Mouse (Mus musculus) intestine, embryonic 16.5 days (tissue): ENCODE results near the gene Nod2. TPM values are rescaled to one million over a fixed set of nuclear protein-coding genes. Genes with fewer than 3 reads are reported as not detected.

Source experiments
- ATAC-seq: fragments of 200-750 bp; cut with Nextera tagmentation; 2 replicates; pipeline ENCODE4 v1.8.0; 2017; ENCODE audit warnings: moderate TSS enrichment, moderate library complexity
- H3K27ac ChIP-seq: fragments of 300-500 bp; sonication (generic); 2 replicates; pipeline ENCODE4 v1.5.1; 2014; ENCODE audit warnings: mild to moderate bottlenecking, low read length
- H3K27me3 ChIP-seq: fragments of 300-500 bp; sonication (generic); replicated peaks from 2 replicates; pipeline ENCODE4 v1.6.1; 2014; ENCODE audit warnings: low read length, control low read depth, mixed read lengths; ENCODE audit not compliant: control insufficient read depth, insufficient read depth
- H3K36me3 ChIP-seq: fragments of 300-500 bp; sonication (generic); 2 replicates; pipeline ENCODE4 v1.6.1; 2014; ENCODE audit warnings: low read length, control low read depth; ENCODE audit not compliant: control insufficient read depth, insufficient read depth
- H3K4me1 ChIP-seq: fragments of 300-500 bp; sonication (generic); 2 replicates; pipeline ENCODE4 v1.6.1; 2014; ENCODE audit warnings: low read length, control low read depth, mixed read lengths; ENCODE audit not compliant: control insufficient read depth, insufficient read depth
- H3K4me2 ChIP-seq: fragments of 300-500 bp; sonication (generic); 2 replicates; pipeline ENCODE4 v1.6.1; 2014; ENCODE audit warnings: low read depth, low read length, control low read depth
- H3K4me3 ChIP-seq: fragments of 300-500 bp; sonication (generic); 2 replicates; pipeline ENCODE4 v1.5.1; 2014; ENCODE audit warnings: mild to moderate bottlenecking, low read length
- H3K9ac ChIP-seq: fragments of 300-500 bp; sonication (generic); 2 replicates; pipeline ENCODE4 v1.6.1; 2014; ENCODE audit warnings: low read depth, low read length
- H3K9me3 ChIP-seq: fragments of 300-500 bp; sonication (generic); 2 replicates; pipeline ENCODE4 v1.6.1; 2016; ENCODE audit warnings: low read length, control low read depth; ENCODE audit not compliant: control insufficient read depth
- WGBS: fragments of 180-500 bp; shearing (Covaris S2); extraction: QIAGEN DNeasy Blood & Tissue Kit; methylation state at CpG from one replicate; pipeline ENCODE4 v1.1.7; 2014; 5-methylcytosine and 5-hydroxymethylcytosine counted together
- polyA plus RNA-seq: library from polyadenylated mRNA; unstranded; fragments of >200 nt; fragmentation: Nextera tagmentation; extraction: Ambion mirVana; gene quantifications from 2 replicates; pipeline ENCODE4 v1.2.1, GENCODE M21; 2015

Gene Nod2
- polyA plus RNA-seq, 1 experiment from 2014 or later: 0.31 TPM

DNA sequence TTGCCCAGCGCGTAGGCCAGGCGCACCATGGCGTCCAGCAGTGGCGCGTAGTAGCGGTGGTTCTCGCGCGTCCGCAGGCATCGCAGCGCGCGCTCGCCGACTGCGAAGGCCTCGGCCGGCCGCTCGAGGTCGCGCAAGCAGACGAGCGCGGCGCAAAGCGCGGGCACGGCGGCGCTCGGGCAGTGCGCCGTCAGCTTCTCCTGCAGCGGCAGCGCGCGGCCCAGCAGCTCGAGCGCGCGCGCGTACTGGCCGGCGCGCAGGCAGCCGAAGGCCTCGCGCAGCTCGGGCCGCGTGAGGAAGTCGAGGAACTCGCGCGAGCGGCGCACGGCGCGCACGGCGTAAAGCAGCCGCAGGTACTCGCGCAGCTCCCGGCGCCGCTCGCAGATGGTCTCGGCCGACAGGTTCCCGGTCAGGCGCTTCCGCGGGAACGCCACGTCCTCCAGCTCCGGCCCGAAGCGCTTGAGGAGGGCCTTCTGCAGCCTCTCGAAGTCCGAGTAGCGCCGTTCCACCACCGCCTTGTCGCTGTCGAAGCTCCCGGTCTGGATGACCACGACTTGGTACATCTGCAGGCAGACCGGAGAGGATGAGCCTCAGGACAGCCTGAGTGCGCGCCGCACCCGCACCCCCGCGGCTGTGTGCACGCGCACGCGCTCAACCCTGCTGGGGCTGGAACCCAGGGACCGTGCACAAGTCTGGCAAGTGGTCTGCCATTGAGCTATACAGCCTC is 19.7 kb upstream of the Nod2 start:
- H3K4me1 ChIP-seq: peaks cover 8% of the 10 kb centered on the region; the same call in 1 of the 2 replicates
- under 1% methylated on average over 104 of the region's 105 CpGs for WGBS
- H3K4me3 ChIP-seq: peak overlapping the region; percentile 58
- H3K27me3 ChIP-seq: peaks cover 2% of the 10 kb centered on the region; the same call in 1 of the 2 replicates
- no peaks in the 10 kb centered on the region for H3K9me3 ChIP-seq
- peak overlapping the region; percentile 95 for H3K4me2 ChIP-seq
- peak; percentile 90 for ATAC-seq
- no peaks in the 10 kb centered on the region for H3K36me3 ChIP-seq
- peak overlapping the region; percentile 15; the same call in 1 of the 2 replicates for H3K27ac ChIP-seq
- peak overlapping the region; percentile 78 for H3K9ac ChIP-seq

DNA sequence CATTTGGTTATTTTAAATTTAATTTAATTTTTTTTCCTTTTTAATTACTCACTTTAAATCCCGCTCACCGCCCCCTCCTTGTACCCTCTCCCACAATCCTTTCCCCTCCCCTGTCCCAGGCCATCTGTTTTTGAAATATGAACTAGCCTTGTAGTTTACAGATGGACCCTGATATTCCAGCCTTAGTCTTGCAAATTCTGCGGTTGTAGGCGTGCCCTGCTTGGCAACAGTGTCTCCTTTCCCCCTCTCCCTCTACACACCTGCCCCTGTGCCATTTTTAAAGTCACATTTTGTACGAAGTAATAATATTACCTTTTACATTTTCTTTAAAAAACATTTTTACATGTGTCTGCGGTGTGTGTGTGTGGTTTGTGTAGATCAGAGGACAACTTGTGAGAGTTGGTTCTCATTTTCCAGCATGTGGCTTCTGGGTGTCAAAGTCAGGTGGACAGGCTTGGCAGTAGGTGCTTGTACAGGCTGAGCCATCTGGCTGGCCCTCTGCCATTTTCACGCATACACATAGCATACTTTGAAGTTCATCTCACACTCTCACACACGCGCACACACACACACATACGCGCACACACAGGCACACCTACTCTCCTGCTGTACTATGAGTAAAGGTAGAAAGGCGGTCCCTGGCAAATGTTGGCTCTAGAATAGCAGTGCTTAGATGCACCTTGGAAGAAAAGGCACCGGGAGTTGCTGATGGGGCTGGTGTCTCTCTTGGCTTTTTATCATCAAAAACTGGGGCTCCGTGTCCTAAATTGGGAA is 18.9 kb upstream of the Nod2 start:
- H3K36me3 ChIP-seq: no peaks in the 10 kb centered on the region
- peak overlapping the region; percentile 95 for H3K4me2 ChIP-seq
- H3K9ac ChIP-seq: peak overlapping the region; percentile 78; the same call in 1 of the 2 replicates
- WGBS: 66% methylated on average over 14 of the region's 14 CpGs
- no peaks in the 10 kb centered on the region for H3K9me3 ChIP-seq
- no peak overlapping the region for H3K27ac ChIP-seq
- no peak for ATAC-seq
- H3K27me3 ChIP-seq: peaks cover 2% of the 10 kb centered on the region; the same call in 1 of the 2 replicates
- peak overlapping the region; percentile 58 for H3K4me3 ChIP-seq
- peaks cover 8% of the 10 kb centered on the region; the same call in 1 of the 2 replicates for H3K4me1 ChIP-seq

DNA sequence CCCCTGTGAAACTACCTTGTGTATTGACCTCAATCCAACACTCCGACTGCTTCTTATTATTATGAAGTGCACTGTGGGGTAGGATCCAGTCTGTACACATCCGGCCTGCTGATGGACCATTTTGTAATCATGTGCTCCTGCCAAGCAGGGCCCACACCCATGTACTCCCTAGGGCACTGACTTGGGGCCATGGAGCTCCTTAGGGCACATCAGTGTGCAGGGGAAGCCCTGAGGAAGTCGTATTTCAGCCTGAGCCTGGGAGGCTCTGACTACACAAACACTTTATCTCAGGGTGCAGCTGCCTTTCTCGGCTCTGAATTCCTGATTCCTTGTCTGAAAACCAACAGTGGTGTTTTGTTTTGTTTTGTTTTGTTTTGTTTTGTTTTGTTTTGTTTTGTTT is 16.9 kb upstream of the Nod2 start:
- Histone ChIP-seq H3K4me3 (no peak overlapping the region), H3K36me3 (no peaks in the 10 kb centered on the region), H3K9me3 (no peaks in the 10 kb centered on the region), H3K9ac (no peak overlapping the region), H3K27ac (no peak overlapping the region), H3K4me2 (no peak overlapping the region), H3K4me1 (peaks cover 8% of the 10 kb centered on the region; the same call in 1 of the 2 replicates), H3K27me3 (peaks cover 2% of the 10 kb centered on the region; the same call in 1 of the 2 replicates)
- WGBS: 67% methylated on average over 4 of the region's 4 CpGs
- no peak for ATAC-seq

DNA sequence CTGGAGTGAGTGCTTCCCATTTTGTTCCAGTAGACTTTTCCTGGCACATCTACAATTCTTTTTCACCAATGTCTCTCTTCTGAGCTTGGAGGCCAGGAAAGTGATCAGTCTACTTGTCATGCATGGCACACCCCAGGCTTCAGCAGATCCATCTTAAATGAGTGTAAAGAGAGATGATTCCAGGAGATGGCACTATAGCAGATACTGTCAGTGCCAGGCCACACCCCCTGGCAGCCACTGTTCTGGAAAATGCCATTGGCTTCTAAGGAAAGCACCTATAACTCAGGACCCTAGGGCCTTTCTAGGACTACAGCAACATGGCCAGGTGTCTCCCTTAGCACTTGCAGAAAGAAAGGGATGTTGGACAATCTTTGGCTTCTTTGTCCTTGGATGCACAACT is 16.0 kb upstream of the Nod2 start:
- H3K36me3 ChIP-seq: no peaks in the 10 kb centered on the region
- H3K4me2 ChIP-seq: no peak overlapping the region
- peaks cover 8% of the 10 kb centered on the region; the same call in 1 of the 2 replicates for H3K4me1 ChIP-seq
- ATAC-seq: no peak
- no peak overlapping the region for H3K27ac ChIP-seq
- no peak overlapping the region for H3K9ac ChIP-seq
- no peak overlapping the region for H3K4me3 ChIP-seq
- no peaks in the 10 kb centered on the region for H3K27me3 ChIP-seq
- no peaks in the 10 kb centered on the region for H3K9me3 ChIP-seq

DNA sequence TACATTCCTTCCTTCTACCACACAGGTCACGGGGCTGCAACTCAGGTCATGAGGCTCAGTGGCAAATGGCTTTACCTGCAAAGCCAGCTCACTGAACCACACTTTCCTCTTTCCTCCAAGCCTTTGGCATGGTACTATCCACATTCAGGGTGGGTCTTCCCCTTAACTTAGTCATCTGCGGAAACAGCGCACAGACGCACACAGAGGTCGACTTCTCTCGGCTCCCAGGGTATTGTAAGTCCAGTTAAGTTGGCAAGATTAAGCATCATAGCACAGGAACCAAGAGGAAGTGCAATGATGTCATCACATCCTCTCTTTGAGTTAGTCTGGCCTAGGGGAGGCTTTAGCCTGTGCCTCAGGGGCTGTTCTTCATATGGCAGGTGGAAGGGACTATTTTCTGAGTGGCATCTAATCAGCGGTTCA is 13.8 kb upstream of the Nod2 start:
- 75% methylated on average over 7 of the region's 7 CpGs for WGBS
- Histone ChIP-seq H3K9me3 (no peaks in the 10 kb centered on the region), H3K4me2 (no peak overlapping the region), H3K4me3 (no peak overlapping the region), H3K36me3 (no peaks in the 10 kb centered on the region), H3K9ac (no peak overlapping the region), H3K27ac (no peak overlapping the region), H3K4me1 (peaks cover 5% of the 10 kb centered on the region; the same call in 1 of the 2 replicates), H3K27me3 (no peaks in the 10 kb centered on the region)
- ATAC-seq: 0 out of 2 replicates have a peak, but pooled peaks have one; percentile 26

DNA sequence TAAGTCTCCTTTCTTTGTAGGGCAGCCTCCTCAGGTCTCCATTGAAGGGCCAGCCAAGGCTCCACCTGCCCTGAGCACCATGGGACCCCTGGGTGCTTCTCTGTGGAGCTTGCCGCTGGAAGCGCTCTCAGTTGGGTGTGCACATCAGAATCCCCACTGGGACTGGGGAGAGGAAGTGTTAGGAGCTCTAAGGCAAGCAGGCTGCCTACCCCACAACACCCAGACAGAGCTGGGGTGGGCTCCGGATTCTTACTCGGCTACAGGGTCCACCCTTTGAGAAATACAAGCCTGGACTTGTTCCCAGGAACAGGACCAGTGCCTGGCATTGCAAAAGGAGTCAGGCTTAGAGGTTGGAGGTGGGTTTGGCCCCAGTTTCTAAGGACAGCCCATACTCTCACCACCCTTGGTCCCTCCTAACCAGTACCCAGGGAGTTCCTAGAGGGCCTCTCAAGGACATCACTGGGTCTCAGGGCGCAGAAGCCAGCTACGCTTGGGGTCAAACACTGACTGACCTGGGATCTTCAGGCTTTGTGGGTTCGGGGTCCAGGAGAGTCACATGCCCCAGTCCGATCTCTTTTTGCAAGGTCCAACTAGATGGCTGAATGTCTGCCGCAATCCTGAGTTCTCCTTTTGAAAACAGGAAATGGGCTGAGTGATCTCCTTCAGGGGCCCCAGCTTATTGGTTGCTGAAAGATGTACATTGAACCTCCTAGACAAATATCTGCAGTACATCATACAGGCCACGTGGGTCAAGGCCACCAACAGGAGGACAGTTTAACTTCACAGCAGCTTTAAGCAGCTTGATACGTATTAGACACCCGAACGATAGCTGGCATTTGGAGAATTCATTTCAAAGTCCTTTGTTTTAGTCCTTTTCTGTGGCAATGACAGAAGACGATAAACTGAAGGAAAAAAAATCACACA is 11.4 kb upstream of the Nod2 start, which contains the start of gene Snx20:
TSS of gene Snx20 (minus strand) at position 655 of the 924 bp plus-strand sequence.
- Histone ChIP-seq H3K27me3 (no peaks in the 10 kb centered on the region), H3K9me3 (no peaks in the 10 kb centered on the region), H3K4me1 (0 out of 2 replicates have a peak, but pooled peaks cover 4% of the 10 kb centered on the region), H3K4me3 (peak within 1 kb of the TSS; percentile 33), H3K27ac (peak within 1 kb of the TSS; percentile 9; the same call in 1 of the 2 replicates), H3K9ac (peak within 1 kb of the TSS; percentile 50; the same call in 1 of the 2 replicates), H3K36me3 (no peaks in the 10 kb centered on the region), H3K4me2 (peak within 1 kb of the TSS; percentile 32)
- peak; percentile 73 for ATAC-seq
- WGBS: 70% methylated on average over 14 of the region's 14 CpGs

DNA sequence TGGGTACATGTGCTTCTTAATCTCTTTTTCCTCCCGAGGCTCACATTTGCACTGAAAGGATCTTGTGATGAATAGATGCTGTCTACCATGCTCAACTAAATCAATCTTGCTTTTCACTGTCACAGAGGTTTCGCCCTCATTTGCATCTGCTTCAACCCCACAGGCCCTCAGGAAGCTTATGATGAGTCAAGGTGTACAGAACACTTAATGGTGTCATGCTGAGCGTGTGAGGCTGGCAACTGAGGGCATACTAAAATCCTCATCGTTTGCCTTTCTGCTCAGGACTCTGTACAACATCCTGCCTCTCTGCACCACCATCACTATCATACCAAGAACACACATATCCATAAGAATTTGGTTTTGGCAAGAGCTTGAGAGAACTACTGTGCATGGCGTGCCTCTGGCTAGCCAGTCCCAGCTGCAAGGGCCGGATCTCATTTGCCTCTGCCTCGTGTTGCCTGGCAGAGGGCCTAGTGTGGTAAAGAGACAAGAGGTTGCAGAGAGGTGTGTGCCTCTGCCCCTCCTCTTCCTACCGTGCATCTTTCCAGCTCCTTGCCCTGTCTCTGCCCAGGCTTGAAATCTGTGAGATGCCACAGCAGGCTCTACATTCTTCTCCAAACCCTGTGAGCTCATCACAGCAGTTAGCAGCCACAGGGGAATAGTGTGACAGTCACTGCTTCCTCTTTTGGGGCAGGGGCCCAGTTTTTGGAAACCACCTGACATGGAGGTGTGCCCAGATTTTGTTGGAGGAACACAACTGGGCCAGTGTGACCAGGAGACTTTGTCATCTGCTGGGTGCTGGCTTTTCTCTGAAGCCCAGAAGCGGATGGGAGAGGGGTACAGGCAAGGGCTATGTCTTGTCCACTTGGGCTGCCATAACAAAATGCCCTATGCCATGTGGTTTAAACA is 9.8 kb upstream of the Nod2 start:
- 78% methylated on average over 9 of the region's 9 CpGs for WGBS
- Histone ChIP-seq H3K4me2 (no peak overlapping the region), H3K9ac (no peak overlapping the region), H3K36me3 (no peaks in the 10 kb centered on the region), H3K27ac (no peak overlapping the region), H3K4me3 (no peak overlapping the region), H3K4me1 (0 out of 2 replicates have a peak, but pooled peaks cover 4% of the 10 kb centered on the region), H3K9me3 (no peaks in the 10 kb centered on the region), H3K27me3 (no peaks in the 10 kb centered on the region)
- ATAC-seq: no peak

DNA sequence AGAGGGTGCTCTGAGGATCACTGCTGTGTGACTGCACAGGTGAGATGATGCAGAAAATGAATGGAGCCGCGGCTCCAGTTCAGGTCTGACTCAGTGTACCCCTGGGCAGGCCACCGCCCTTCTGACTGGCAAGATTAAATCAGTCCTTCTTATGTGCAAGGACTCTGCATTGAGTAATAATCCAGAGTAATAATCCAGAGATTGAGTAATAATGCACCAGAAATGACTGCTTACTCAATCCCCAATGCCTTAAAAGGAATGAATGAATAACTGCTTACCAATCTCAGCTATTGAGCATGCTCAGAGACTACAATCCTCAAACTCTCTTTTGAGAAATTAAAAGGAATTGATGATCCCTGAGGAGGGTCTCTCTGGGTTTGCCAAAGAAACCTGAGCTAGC is 8.2 kb upstream of the Nod2 start:
- H3K27ac ChIP-seq: no peak overlapping the region
- no peak overlapping the region for H3K4me2 ChIP-seq
- H3K4me1 ChIP-seq: 0 out of 2 replicates have a peak, but pooled peaks cover 4% of the 10 kb centered on the region
- no peaks in the 10 kb centered on the region for H3K36me3 ChIP-seq
- no peaks in the 10 kb centered on the region for H3K27me3 ChIP-seq
- 95% methylated on average over 3 of the region's 3 CpGs for WGBS
- no peak overlapping the region for H3K4me3 ChIP-seq
- no peak overlapping the region for H3K9ac ChIP-seq
- ATAC-seq: no peak
- H3K9me3 ChIP-seq: no peaks in the 10 kb centered on the region
